Mouse (Mus musculus): ENCODE data around the gene Ndufs8. TPM values are rescaled to one million over a fixed set of nuclear protein-coding genes. Genes with fewer than 3 reads are reported as not detected.
A peak's percentile ranks its signal among the peaks of the same experiment; 100 is the strongest.
"Not testable (repeated sequence)": the region's sequence is repeated elsewhere in the genome, so short reads cannot be mapped to it uniquely, and the experiment has no call there.

Gene Ndufs8
- total RNA-seq (2022), result 100 to 1,000 TPM; 481 to 543 (median 507) TPM

- DNase-seq (ENCODE audit: low spot score), result peak; percentile 99
Observed at GRCm38 (mm10) chr19:3912337-3913204, at the start of gene Ndufs8. TSS of gene Ndufs8 (minus strand) at chr19:3912774.

- DNase-seq (ENCODE audit: low spot score), result not testable (repeated sequence)
Observed at GRCm38 (mm10) chr19:3961805-3962204, 49.2 kb upstream of the Ndufs8 start.

- DNase-seq (ENCODE audit: low spot score), result no peak
Observed at GRCm38 (mm10) chr19:3960211-3960610, 47.6 kb upstream of the Ndufs8 start.

- no peak for DNase-seq (ENCODE audit: low spot score)
Observed at GRCm38 (mm10) chr19:3959030-3959429, 46.5 kb upstream of the Ndufs8 start.

GRCm38 (mm10) chr19:3958470-3958869 is 45.9 kb upstream of the Ndufs8 start, which contains the start of gene Aldh3b3:
TSS of gene Aldh3b3 (plus strand) at chr19:3958645.
- DNase-seq (ENCODE audit: low spot score), result no peak

GRCm38 (mm10) chr19:3957296-3958036 is 44.9 kb upstream of the Ndufs8 start:
- DNase-seq (ENCODE audit: low spot score), result not testable (repeated sequence)

GRCm38 (mm10) chr19:3955804-3956203 is 43.2 kb upstream of the Ndufs8 start:
- no peak for DNase-seq (ENCODE audit: low spot score)

GRCm38 (mm10) chr19:3955033-3955432 is 42.5 kb upstream of the Ndufs8 start:
- DNase-seq (ENCODE audit: low spot score), result no peak

GRCm38 (mm10) chr19:3952099-3952498 is 39.5 kb upstream of the Ndufs8 start:
- no peak for DNase-seq (ENCODE audit: low spot score)

GRCm38 (mm10) chr19:3951461-3951860 is 38.9 kb upstream of the Ndufs8 start:
- DNase-seq (ENCODE audit: low spot score), result no peak

GRCm38 (mm10) chr19:3950331-3950730 is 37.8 kb upstream of the Ndufs8 start:
- DNase-seq (ENCODE audit: low spot score), result no peak

GRCm38 (mm10) chr19:3948546-3948945 is 36.0 kb upstream of the Ndufs8 start:
- no peak for DNase-seq (ENCODE audit: low spot score)

GRCm38 (mm10) chr19:3947813-3948212 is 35.2 kb upstream of the Ndufs8 start:
- no peak for DNase-seq (ENCODE audit: low spot score)

GRCm38 (mm10) chr19:3946715-3947114 is 34.1 kb upstream of the Ndufs8 start:
- DNase-seq (ENCODE audit: low spot score), result peak; percentile 63

GRCm38 (mm10) chr19:3945872-3946564 is 33.4 kb upstream of the Ndufs8 start:
- DNase-seq (ENCODE audit: low spot score), result peak; percentile 18

GRCm38 (mm10) chr19:3942986-3943735 is 30.6 kb upstream of the Ndufs8 start:
- DNase-seq (ENCODE audit: low spot score), result no peak

- DNase-seq (ENCODE audit: low spot score), result no peak
Observed at GRCm38 (mm10) chr19:3942315-3942714, 29.7 kb upstream of the Ndufs8 start.

- peak; percentile 77 for DNase-seq (ENCODE audit: low spot score)
Observed at GRCm38 (mm10) chr19:3935896-3936850, 23.6 kb upstream of the Ndufs8 start.

- peak; percentile 78 for DNase-seq (ENCODE audit: low spot score)
Observed at GRCm38 (mm10) chr19:3935032-3935895, 22.7 kb upstream of the Ndufs8 start, which contains the start of gene Unc93b1. TSS of gene Unc93b1 (plus strand) at chr19:3935186.
